Mouse (Mus musculus): ENCODE measurements around the gene Cap1. TPM values are rescaled to one million over a fixed set of nuclear protein-coding genes. Genes with fewer than 3 reads are reported as not detected.

Cap1 gene
- 77.9 and 82.8 TPM in 2 replicates for polyA plus RNA-seq (2014; fragmentation: Nextera tagmentation; extraction: Ambion mirVana)

- Histone ChIP-seq H3K27me3 (replicated peaks; ENCODE audit: control insufficient read depth, insufficient read depth, low read length) (no peaks in the 10 kb centered on the region), H3K9me3 (ENCODE audit: control insufficient read depth, low read length) (no peaks in the 10 kb centered on the region), H3K4me2 (ENCODE audit: low read length) (peak within 1 kb of the TSS; percentile 97), H3K9ac (ENCODE audit: low read length) (peak within 1 kb of the TSS; percentile 81), H3K36me3 (ENCODE audit: control insufficient read depth, insufficient read depth, low read length) (no peaks in the 10 kb centered on the region; the same call in 1 of the 2 replicates), H3K4me3 (ENCODE audit: low read depth, low read length) (peak within 1 kb of the TSS; percentile 89), H3K4me1 (replicated peaks; ENCODE audit: control insufficient read depth, insufficient read depth, low read length) (peaks cover 19% of the 10 kb centered on the region), H3K27ac (ENCODE audit: low read depth) (peak within 1 kb of the TSS; percentile 100)
- WGBS = under 1% methylated on average over 49 of the region's 49 CpGs
- ATAC-seq (replicated peaks; ENCODE audit: low FRiP score, low TSS enrichment, low read depth) = peak; percentile 97
- DNase-seq (ENCODE audit: low spot score) = peak; percentile 99
Observed at GRCm38 (mm10) chr4:122885768-122886578, at the start of gene Cap1. Gene Cap1 (minus strand): TSS chr4:122886056.

GRCm38 (mm10) chr4:122933857-122934256 lies 48.0 kb upstream of the Cap1 start:
- Histone ChIP-seq H3K4me3 (ENCODE audit: low read depth, low read length) (no peak overlapping the region), H3K9me3 (ENCODE audit: control insufficient read depth, low read length) (no peaks in the 10 kb centered on the region), H3K4me2 (ENCODE audit: low read length) (no peak overlapping the region), H3K36me3 (ENCODE audit: control insufficient read depth, insufficient read depth, low read length) (no peaks in the 10 kb centered on the region), H3K9ac (ENCODE audit: low read length) (no peak overlapping the region), H3K4me1 (replicated peaks; ENCODE audit: control insufficient read depth, insufficient read depth, low read length) (no peaks in the 10 kb centered on the region), H3K27ac (ENCODE audit: low read depth) (no peak overlapping the region), H3K27me3 (replicated peaks; ENCODE audit: control insufficient read depth, insufficient read depth, low read length) (no peaks in the 10 kb centered on the region)
- no peak for DNase-seq (ENCODE audit: low spot score)
- WGBS = 43% methylated on average over 3 of the region's 3 CpGs
- ATAC-seq (replicated peaks; ENCODE audit: low FRiP score, low TSS enrichment, low read depth) = no peak

GRCm38 (mm10) chr4:122933051-122933591 lies 47.3 kb upstream of the Cap1 start:
- Histone ChIP-seq H3K27me3 (replicated peaks; ENCODE audit: control insufficient read depth, insufficient read depth, low read length) (no peaks in the 10 kb centered on the region), H3K4me1 (replicated peaks; ENCODE audit: control insufficient read depth, insufficient read depth, low read length) (no peaks in the 10 kb centered on the region), H3K4me3 (ENCODE audit: low read depth, low read length) (no peak overlapping the region), H3K9me3 (ENCODE audit: control insufficient read depth, low read length) (no peaks in the 10 kb centered on the region), H3K9ac (ENCODE audit: low read length) (no peak overlapping the region), H3K36me3 (ENCODE audit: control insufficient read depth, insufficient read depth, low read length) (no peaks in the 10 kb centered on the region), H3K4me2 (ENCODE audit: low read length) (no peak overlapping the region), H3K27ac (ENCODE audit: low read depth) (no peak overlapping the region)
- DNase-seq (ENCODE audit: low spot score) = no peak
- no peak for ATAC-seq (replicated peaks; ENCODE audit: low FRiP score, low TSS enrichment, low read depth)
- WGBS = 64% methylated on average over 3 of the region's 3 CpGs

GRCm38 (mm10) chr4:122932239-122932978 lies 46.6 kb upstream of the Cap1 start:
- no peak overlapping the region for H3K4me3 ChIP-seq (ENCODE audit: low read depth, low read length)
- H3K27ac ChIP-seq (ENCODE audit: low read depth) = no peak overlapping the region
- H3K9me3 ChIP-seq (ENCODE audit: control insufficient read depth, low read length) = no peaks in the 10 kb centered on the region
- no peak overlapping the region for H3K4me2 ChIP-seq (ENCODE audit: low read length)
- ATAC-seq (replicated peaks; ENCODE audit: low FRiP score, low TSS enrichment, low read depth) (no peak), DNase-seq (ENCODE audit: low spot score) (no peak)
- 75% methylated on average over 8 of the region's 8 CpGs for WGBS
- no peaks in the 10 kb centered on the region for H3K36me3 ChIP-seq (ENCODE audit: control insufficient read depth, insufficient read depth, low read length)
- H3K27me3 ChIP-seq (replicated peaks; ENCODE audit: control insufficient read depth, insufficient read depth, low read length) = no peaks in the 10 kb centered on the region
- no peaks in the 10 kb centered on the region for H3K4me1 ChIP-seq (replicated peaks; ENCODE audit: control insufficient read depth, insufficient read depth, low read length)
- H3K9ac ChIP-seq (ENCODE audit: low read length) = no peak overlapping the region

GRCm38 (mm10) chr4:122930939-122931590 lies 45.2 kb upstream of the Cap1 start:
- 85% methylated on average over 2 of the region's 2 CpGs for WGBS
- no peak overlapping the region for H3K27ac ChIP-seq (ENCODE audit: low read depth)
- ATAC-seq (replicated peaks; ENCODE audit: low FRiP score, low TSS enrichment, low read depth) (no peak), DNase-seq (ENCODE audit: low spot score) (no peak)
- H3K4me3 ChIP-seq (ENCODE audit: low read depth, low read length) = no peak overlapping the region
- no peaks in the 10 kb centered on the region for H3K36me3 ChIP-seq (ENCODE audit: control insufficient read depth, insufficient read depth, low read length)
- H3K27me3 ChIP-seq (replicated peaks; ENCODE audit: control insufficient read depth, insufficient read depth, low read length) = no peaks in the 10 kb centered on the region
- H3K4me1 ChIP-seq (replicated peaks; ENCODE audit: control insufficient read depth, insufficient read depth, low read length) = no peaks in the 10 kb centered on the region
- H3K4me2 ChIP-seq (ENCODE audit: low read length) = no peak overlapping the region
- no peaks in the 10 kb centered on the region for H3K9me3 ChIP-seq (ENCODE audit: control insufficient read depth, low read length)
- no peak overlapping the region for H3K9ac ChIP-seq (ENCODE audit: low read length)

- DNase-seq (ENCODE audit: low spot score) = no peak
- Histone ChIP-seq H3K4me3 (ENCODE audit: low read depth, low read length) (no peak overlapping the region), H3K9ac (ENCODE audit: low read length) (no peak overlapping the region), H3K4me2 (ENCODE audit: low read length) (no peak overlapping the region), H3K27me3 (replicated peaks; ENCODE audit: control insufficient read depth, insufficient read depth, low read length) (no peaks in the 10 kb centered on the region), H3K36me3 (ENCODE audit: control insufficient read depth, insufficient read depth, low read length) (no peaks in the 10 kb centered on the region), H3K27ac (ENCODE audit: low read depth) (no peak overlapping the region), H3K4me1 (replicated peaks; ENCODE audit: control insufficient read depth, insufficient read depth, low read length) (no peaks in the 10 kb centered on the region), H3K9me3 (ENCODE audit: control insufficient read depth, low read length) (no peaks in the 10 kb centered on the region)
- WGBS = 81% methylated on average over 15 of the region's 15 CpGs
- no peak for ATAC-seq (replicated peaks; ENCODE audit: low FRiP score, low TSS enrichment, low read depth)
Observed at GRCm38 (mm10) chr4:122923392-122924344, 37.8 kb upstream of the Cap1 start.

- H3K27ac ChIP-seq (ENCODE audit: low read depth) = no peak overlapping the region
- ATAC-seq (replicated peaks; ENCODE audit: low FRiP score, low TSS enrichment, low read depth) = no peak
- H3K4me1 ChIP-seq (replicated peaks; ENCODE audit: control insufficient read depth, insufficient read depth, low read length) = no peaks in the 10 kb centered on the region
- H3K4me3 ChIP-seq (ENCODE audit: low read depth, low read length) = no peak overlapping the region
- no peak overlapping the region for H3K9ac ChIP-seq (ENCODE audit: low read length)
- H3K36me3 ChIP-seq (ENCODE audit: control insufficient read depth, insufficient read depth, low read length) = no peaks in the 10 kb centered on the region
- WGBS = 44% methylated on average over 1 of the region's 1 CpGs
- H3K9me3 ChIP-seq (ENCODE audit: control insufficient read depth, low read length) = no peaks in the 10 kb centered on the region
- DNase-seq (ENCODE audit: low spot score) = no peak
- no peaks in the 10 kb centered on the region for H3K27me3 ChIP-seq (replicated peaks; ENCODE audit: control insufficient read depth, insufficient read depth, low read length)
- H3K4me2 ChIP-seq (ENCODE audit: low read length) = no peak overlapping the region
Observed at GRCm38 (mm10) chr4:122922841-122923240, 37.0 kb upstream of the Cap1 start.
